8 mouse cellular contexts compared by ENCODE assay signal in the genomic region with DNA sequence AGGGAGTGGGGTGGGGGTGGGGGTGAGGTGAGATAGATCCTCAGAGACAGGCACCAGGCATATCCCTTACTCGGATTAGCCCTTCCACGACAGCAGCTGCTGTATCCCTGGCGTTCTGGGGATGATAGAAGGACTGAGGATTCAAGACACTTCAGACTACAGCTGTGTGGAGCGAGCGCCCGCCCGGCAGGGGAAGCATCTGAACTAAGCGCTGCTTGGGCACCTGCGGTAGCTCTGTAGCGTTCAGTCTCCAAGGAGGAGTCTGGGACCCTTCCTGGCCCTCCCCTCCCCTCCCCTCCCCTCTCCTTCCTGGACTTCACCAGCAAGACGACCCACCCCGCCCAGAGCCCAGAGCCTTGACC. TPM values are rescaled to one million over a fixed set of nuclear protein-coding genes. Genes with fewer than 3 reads are reported as not detected.
DNase-seq lines count a peak whose midpoint lies in the region; ATAC-seq and TF ChIP-seq lines count a peak whose summit lies in the region.

No protein-coding gene starts in this region.

- in situ Hi-C loops in CH12.LX (cut with MboI; ENCODE audit: low pct_ligation_motif_present, low pct_unique_long_range_greater_than_20kb, low sequenced_read_pairs) = no loop called here

- peak overlapping the region; percentile 77 for H3K9ac ChIP-seq in heart, embryonic 13.5 days
- H3K9ac ChIP-seq in CH12.LX (ENCODE audit: insufficient read depth, low read depth) = no peak overlapping the region
- H3K9ac ChIP-seq in forebrain, embryonic 14.5 days (ENCODE audit: low read length) = peak overlapping the region; percentile 59
- H3K9ac ChIP-seq in liver, embryonic 16.5 days (ENCODE audit: low read depth, low read length) = no peak overlapping the region

- H3K36me3 ChIP-seq in heart, embryonic 13.5 days = no peaks in the 10 kb centered on the region
- H3K36me3 ChIP-seq in CH12.LX (replicated peaks in 1 of 2; ENCODE audit: control insufficient read depth in 1 of 2, insufficient read depth in 1 of 2, low read length in 1 of 2) = no peaks in the 10 kb centered on the region
- H3K36me3 ChIP-seq in forebrain, embryonic 14.5 days (ENCODE audit: control insufficient read depth, insufficient read depth, low read length) = no peaks in the 10 kb centered on the region
- no peaks in the 10 kb centered on the region for H3K36me3 ChIP-seq in liver, embryonic 16.5 days (ENCODE audit: control insufficient read depth, insufficient read depth)

- H3K4me2 ChIP-seq in heart, embryonic 13.5 days = peak overlapping the region; percentile 98
- peak overlapping the region; percentile 82 for H3K4me2 ChIP-seq in CH12.LX (ENCODE audit: insufficient read depth, low read depth, poor library complexity, severe bottlenecking)
- peak overlapping the region; percentile 97 for H3K4me2 ChIP-seq in forebrain, embryonic 14.5 days (ENCODE audit: low read length)
- peak overlapping the region; percentile 64 for H3K4me2 ChIP-seq in liver, embryonic 16.5 days (ENCODE audit: low read depth, low read length)

- whole genome bisulfite sequencing in heart, embryonic 13.5 days = 5% methylated on average over 12 of the region's 12 CpGs
- 2% methylated on average over 12 of the region's 12 CpGs for WGBS in forebrain, embryonic 14.5 days
- under 1% methylated on average over 12 of the region's 12 CpGs for WGBS in liver, embryonic 16.5 days (ENCODE audit: insufficient replicate concordance)

- TF ChIP-seq POLR2A in CH12.LX (IDR thresholded peaks at IDR 0.05; ENCODE audit: low read depth, low read length) = no peak

- TF ChIP-seq RAD21 in CH12.LX (IDR thresholded peaks at IDR 0.05; ENCODE audit: low read depth, low read length) = no peak

- no peak for TF ChIP-seq CTCF in CH12.LX (conservative IDR thresholded peaks at IDR 0.05 in 1 of 2, IDR thresholded peaks at IDR 0.05 in 1 of 2; ENCODE audit: low read depth in 2 of 2, low read length in 2 of 2)

- peaks cover 22% of the 10 kb centered on the region for H3K4me1 ChIP-seq in heart, embryonic 13.5 days
- H3K4me1 ChIP-seq in CH12.LX (ENCODE audit: control insufficient read depth in 1 of 2, insufficient read depth in 2 of 2) = peaks cover 0 to 9% of the 10 kb centered on the region in 2 experiments; a peak in 2 of 4 replicates
- H3K4me1 ChIP-seq in forebrain, embryonic 14.5 days (ENCODE audit: control insufficient read depth, insufficient read depth, low read length) = peaks cover 15% of the 10 kb centered on the region
- no peaks in the 10 kb centered on the region; the same call in 1 of the 2 replicates for H3K4me1 ChIP-seq in liver, embryonic 16.5 days (ENCODE audit: control insufficient read depth, low read depth, low read length)

- DNase-seq in heart, adult 8-10 months (ENCODE audit: low spot score) = no peak
- no peak for DNase-seq in CH12.LX (ENCODE audit: extremely low read depth)
- DNase-seq in forebrain, embryonic 14.5 days (ENCODE audit: low spot score) = peak; percentile 59
- no peak for DNase-seq in layer of hippocampus, adult 9-10 months (ENCODE audit: low spot score)
- no peak for DNase-seq in right cerebral cortex, postnatal 25 days
- no peak for DNase-seq in urinary bladder, adult 2 months (ENCODE audit: low spot score)

- no peaks in the 10 kb centered on the region for H3K79me2 ChIP-seq in CH12.LX (replicated peaks; ENCODE audit: control insufficient read depth, extremely low read depth, insufficient read depth, poor library complexity, severe bottlenecking)

- peaks cover 56% of the 10 kb centered on the region for H3K27me3 ChIP-seq in heart, embryonic 13.5 days (replicated peaks)
- H3K27me3 ChIP-seq in CH12.LX (replicated peaks) = peaks cover 80% of the 10 kb centered on the region
- peaks cover 24% of the 10 kb centered on the region for H3K27me3 ChIP-seq in forebrain, embryonic 14.5 days (replicated peaks; ENCODE audit: control insufficient read depth, insufficient read depth, low read length)
- H3K27me3 ChIP-seq in liver, embryonic 16.5 days (ENCODE audit: control insufficient read depth, insufficient read depth, low read depth, low read length) = peaks cover 29% of the 10 kb centered on the region

- no peak for TF ChIP-seq EP300 in CH12.LX (IDR thresholded peaks at IDR 0.05; ENCODE audit: low read length)

- H3K9me3 ChIP-seq in heart, embryonic 13.5 days = no peaks in the 10 kb centered on the region
- H3K9me3 ChIP-seq in CH12.LX (replicated peaks; ENCODE audit: low read length) = no peaks in the 10 kb centered on the region
- no peaks in the 10 kb centered on the region for H3K9me3 ChIP-seq in forebrain, embryonic 14.5 days (replicated peaks; ENCODE audit: control insufficient read depth, low read length)
- no peaks in the 10 kb centered on the region for H3K9me3 ChIP-seq in liver, embryonic 16.5 days (replicated peaks; ENCODE audit: control insufficient read depth, low read length)

- dilution Hi-C loops in CH12.LX (cut with MboI; ENCODE audit: extremely low pct_ligation_motif_present, extremely low pct_unique_long_range_greater_than_20kb, low sequenced_read_pairs) = no loop called here

- ATAC-seq in heart, embryonic 13.5 days (ENCODE audit: extremely low read depth, insufficient number of reproducible peaks, low FRiP score, low TSS enrichment) = 0 out of 2 replicates have a peak, but pooled peaks have one; percentile 15
- peak; percentile 65 for ATAC-seq in forebrain, embryonic 14.5 days
- no peak for ATAC-seq in liver, embryonic 16.5 days (ENCODE audit: low read depth)

- H3K4me3 ChIP-seq in heart, embryonic 13.5 days = peak overlapping the region; percentile 61
- H3K4me3 ChIP-seq in CH12.LX (replicated peaks in 1 of 3; ENCODE audit: low read depth in 2 of 3, low read length in 2 of 3, poor library complexity in 1 of 3) = no peak overlapping the region
- H3K4me3 ChIP-seq in forebrain, embryonic 14.5 days (ENCODE audit: low read depth, low read length) = peak overlapping the region; percentile 39
- peak overlapping the region; percentile 50 for H3K4me3 ChIP-seq in liver, embryonic 16.5 days (ENCODE audit: low read depth, low read length)

- H3K27ac ChIP-seq in heart, embryonic 13.5 days (replicated peaks) = no peak overlapping the region
- H3K27ac ChIP-seq in CH12.LX (ENCODE audit: insufficient read depth, low read depth) = no peak overlapping the region
- no peak overlapping the region for H3K27ac ChIP-seq in forebrain, embryonic 14.5 days (ENCODE audit: low read depth, low read length)
- H3K27ac ChIP-seq in liver, embryonic 16.5 days (ENCODE audit: low read length) = no peak overlapping the region

TF ChIP-seq in CH12.LX, 34 proteins besides CTCF, POLR2A, EP300 and RAD21:
- no peak for TF ChIP-seq KAT2A (IDR thresholded peaks at IDR 0.05; ENCODE audit: insufficient replicate concordance, low read length)

RNA-seq across cellular contexts. Expression of a gene that starts 54.6 kb away (rescaled TPM):
- 0.32 and 0.38 TPM in 2 replicates for polyA plus RNA-seq in heart, embryonic 13.5 days (2015; fragmentation: Nextera tagmentation; extraction: Ambion mirVana)
- under 1 TPM; 0.35 to 0.69 (median 0.42) TPM for total RNA-seq in heart, adult 8-10 months (2022)
- total RNA-seq in CH12.LX (2012; rRNA removed) (0.13 TPM in 1 of 2 replicates, not detected in the other), CH12.LX (2014; rRNA removed) (not detected in 2 replicates)
- not detected in 2 replicates for polyA plus RNA-seq in CH12.LX (2012; ENCODE audit: insufficient read length, low read depth)
- 1.4 and 1.5 TPM in 2 replicates for polyA plus RNA-seq in forebrain, embryonic 14.5 days (2014; fragmentation: Nextera tagmentation; extraction: Ambion mirVana)
- polyA plus RNA-seq in liver, embryonic 16.5 days (2015; fragmentation: Nextera tagmentation; extraction: Ambion mirVana) = 0.04 and 0.06 TPM in 2 replicates
- 1.0 and 1.1 TPM in 2 replicates for polyA plus RNA-seq in urinary bladder, adult 2 months (2012; rRNA removed)

Comparison
In these comparisons a context has a peak if more than half of its experiments do, and no peak if none do; other contexts are left out.
1. H3K4me3 ChIP-seq: peak in heart, embryonic 13.5 days (single experiment), forebrain, embryonic 14.5 days (single experiment) and liver, embryonic 16.5 days (single experiment); none in CH12.LX (0 of 3).
2. H3K9ac ChIP-seq: peak in heart, embryonic 13.5 days (single experiment) and forebrain, embryonic 14.5 days (single experiment); none in CH12.LX (single experiment) and liver, embryonic 16.5 days (single experiment).
3. Peak in every context shown above with its lines, with median percentiles within 50 percentile points of each other: H3K4me2 ChIP-seq.